Mouse (Mus musculus): ENCODE data around the gene Pde4a.

DNA sequence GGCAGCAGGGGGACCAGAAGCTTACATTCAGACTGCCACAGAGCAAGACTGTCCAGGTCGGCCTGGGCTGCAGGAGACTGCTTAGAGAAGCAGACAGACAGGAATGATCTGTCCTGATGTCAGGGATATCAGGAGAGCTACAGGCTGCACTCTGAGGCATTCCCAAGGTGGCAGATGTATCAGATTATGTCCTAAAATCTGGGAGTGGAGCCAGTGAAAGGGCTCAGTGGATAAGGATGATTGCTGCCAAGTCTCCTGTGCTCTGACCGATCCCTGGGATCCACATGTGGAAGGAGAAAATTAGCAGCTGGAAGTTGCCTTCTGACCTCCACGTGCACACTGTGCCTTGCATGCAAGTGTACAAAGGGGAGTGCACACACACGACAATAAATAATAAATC, 14.9 kb downstream of the Pde4a start:
- TF ChIP-seq POLR2A (IDR thresholded peaks at IDR 0.05; ENCODE audit: borderline replicate concordance, extremely low read depth, insufficient read depth, insufficient read length, poor library complexity, severe bottlenecking) (no peak), CTCF (IDR thresholded peaks at IDR 0.05; ENCODE audit: borderline replicate concordance, extremely low read depth, insufficient read depth, insufficient read length) (no peak)

Data from brain, embryonic 14.5 days (tissue).